Mouse (Mus musculus): ENCODE measurements around the gene Inca1. TPM values are rescaled to one million over a fixed set of nuclear protein-coding genes. Genes with fewer than 3 reads are reported as not detected.

Gene Inca1
- total and polyA plus RNA-seq, 2 experiments from 2014 or later, result 0.94 to 2.3 TPM

DNA sequence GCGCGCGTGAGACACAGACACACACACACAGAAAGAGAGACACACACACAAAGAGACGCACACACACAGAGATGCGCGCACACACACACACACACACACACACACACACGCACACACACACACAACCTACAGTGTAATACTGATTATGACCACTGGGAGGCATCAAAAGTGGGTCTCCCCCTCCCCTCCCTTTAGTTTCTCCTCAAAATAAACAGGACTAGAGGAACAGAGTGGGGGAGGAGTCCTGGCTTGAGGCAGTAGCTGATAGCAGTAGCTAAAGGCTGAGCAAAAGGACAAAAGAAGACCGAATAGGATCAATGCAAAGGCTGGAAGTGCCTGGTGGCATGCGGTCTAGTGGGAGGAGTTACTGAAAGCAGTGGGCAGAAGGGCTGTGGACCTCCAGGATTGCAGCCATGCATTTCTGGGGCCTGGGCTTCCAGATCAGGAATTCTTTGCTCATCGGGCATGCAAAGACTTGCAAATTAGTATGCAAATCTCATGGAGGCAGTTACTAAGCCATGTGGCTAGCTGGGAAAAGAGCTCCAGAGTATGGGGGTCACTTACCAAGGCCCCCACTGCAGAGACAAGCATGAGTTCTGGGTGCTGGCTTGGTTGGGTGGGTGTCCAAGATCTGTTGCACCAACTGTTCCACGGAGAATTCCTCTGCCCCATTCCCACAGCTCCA, 17.9 kb downstream of the Inca1 start:
- Histone ChIP-seq H3K9me3 (ENCODE audit: low read length) (no peaks in the 10 kb centered on the region), H3K9ac (replicated peaks; ENCODE audit: low read length) (no peak overlapping the region), H3K4me3 (ENCODE audit: low read length) (no peak overlapping the region), H3K27me3 (ENCODE audit: insufficient read depth, low read length) (no peaks in the 10 kb centered on the region), H3K4me1 (ENCODE audit: insufficient read depth, low read length) (peaks cover 14% of the 10 kb centered on the region; the same call in 1 of the 2 replicates), H3K4me2 (ENCODE audit: low read depth, low read length) (no peak overlapping the region), H3K36me3 (ENCODE audit: insufficient read depth, low read length) (peaks cover 32% of the 10 kb centered on the region), H3K27ac (peak overlapping the region; percentile 59; the same call in 1 of the 2 replicates)
- 11% methylated on average over 11 of the region's 11 CpGs for WGBS
- peak; percentile 93 for TF ChIP-seq CTCF (IDR thresholded peaks at IDR 0.05; ENCODE audit: low read depth)
- DNase-seq (ENCODE audit: low spot score), result peak; percentile 88
- ATAC-seq, result peak; percentile 89

- H3K27me3 ChIP-seq (ENCODE audit: insufficient read depth, low read length), result no peaks in the 10 kb centered on the region
- WGBS, result 69% methylated on average over 12 of the region's 12 CpGs
- no peaks in the 10 kb centered on the region for H3K9me3 ChIP-seq (ENCODE audit: low read length)
- H3K4me2 ChIP-seq (ENCODE audit: low read depth, low read length), result no peak overlapping the region
- H3K9ac ChIP-seq (replicated peaks; ENCODE audit: low read length), result no peak overlapping the region
- H3K4me3 ChIP-seq (ENCODE audit: low read length), result no peak overlapping the region
- ATAC-seq, result no peak
- DNase-seq (ENCODE audit: low spot score), result no peak
- no peak overlapping the region for H3K27ac ChIP-seq
- no peak for TF ChIP-seq CTCF (IDR thresholded peaks at IDR 0.05; ENCODE audit: low read depth)
- peaks cover 5% of the 10 kb centered on the region; the same call in 1 of the 2 replicates for H3K4me1 ChIP-seq (ENCODE audit: insufficient read depth, low read length)
- H3K36me3 ChIP-seq (ENCODE audit: insufficient read depth, low read length), result peaks cover 32% of the 10 kb centered on the region
Measured at GRCm38 (mm10) chr11:70681170-70681569, 18.8 kb downstream of the Inca1 start.

- 94% methylated on average over 8 of the region's 8 CpGs for WGBS
- Histone ChIP-seq H3K9me3 (ENCODE audit: low read length) (no peaks in the 10 kb centered on the region), H3K4me2 (ENCODE audit: low read depth, low read length) (no peak overlapping the region), H3K27ac (no peak overlapping the region), H3K4me3 (ENCODE audit: low read length) (no peak overlapping the region), H3K9ac (replicated peaks; ENCODE audit: low read length) (no peak overlapping the region), H3K4me1 (ENCODE audit: insufficient read depth, low read length) (peaks cover 4% of the 10 kb centered on the region; the same call in 1 of the 2 replicates), H3K27me3 (ENCODE audit: insufficient read depth, low read length) (no peaks in the 10 kb centered on the region), H3K36me3 (ENCODE audit: insufficient read depth, low read length) (peaks cover 40% of the 10 kb centered on the region)
- DNase-seq (ENCODE audit: low spot score) (no peak), ATAC-seq (no peak)
- no peak for TF ChIP-seq CTCF (IDR thresholded peaks at IDR 0.05; ENCODE audit: low read depth)
Measured at GRCm38 (mm10) chr11:70679894-70680293, 20.1 kb downstream of the Inca1 start.

- TF ChIP-seq CTCF (IDR thresholded peaks at IDR 0.05; ENCODE audit: low read depth), result no peak
- ATAC-seq, result no peak
- no peak overlapping the region for H3K9ac ChIP-seq (replicated peaks; ENCODE audit: low read length)
Measured at GRCm38 (mm10) chr11:70679361-70679760, 20.6 kb downstream of the Inca1 start.

GRCm38 (mm10) chr11:70678576-70678975, 21.4 kb downstream of the Inca1 start:
- Histone ChIP-seq H3K4me1 (ENCODE audit: insufficient read depth, low read length) (peaks cover 4% of the 10 kb centered on the region; the same call in 1 of the 2 replicates), H3K27ac (no peak overlapping the region), H3K4me2 (ENCODE audit: low read depth, low read length) (no peak overlapping the region), H3K36me3 (ENCODE audit: insufficient read depth, low read length) (peaks cover 28% of the 10 kb centered on the region), H3K9ac (replicated peaks; ENCODE audit: low read length) (no peak overlapping the region), H3K4me3 (ENCODE audit: low read length) (no peak overlapping the region), H3K9me3 (ENCODE audit: low read length) (no peaks in the 10 kb centered on the region), H3K27me3 (ENCODE audit: insufficient read depth, low read length) (no peaks in the 10 kb centered on the region)
- DNase-seq (ENCODE audit: low spot score) (no peak), ATAC-seq (no peak)
- 64% methylated on average over 2 of the region's 2 CpGs for WGBS
- TF ChIP-seq CTCF (IDR thresholded peaks at IDR 0.05; ENCODE audit: low read depth), result no peak

More at GRCm38 (mm10) chr11:70679361-70679760, 20.6 kb downstream of the Inca1 start:
- WGBS, result 97% methylated on average over 8 of the region's 8 CpGs
- no peak overlapping the region for H3K4me3 ChIP-seq (ENCODE audit: low read length)
- H3K27ac ChIP-seq, result no peak overlapping the region
- no peak for DNase-seq (ENCODE audit: low spot score)
- peaks cover 36% of the 10 kb centered on the region for H3K36me3 ChIP-seq (ENCODE audit: insufficient read depth, low read length)
- no peaks in the 10 kb centered on the region for H3K27me3 ChIP-seq (ENCODE audit: insufficient read depth, low read length)
- H3K4me1 ChIP-seq (ENCODE audit: insufficient read depth, low read length), result peaks cover 4% of the 10 kb centered on the region; the same call in 1 of the 2 replicates
- no peak overlapping the region for H3K4me2 ChIP-seq (ENCODE audit: low read depth, low read length)
- H3K9me3 ChIP-seq (ENCODE audit: low read length), result no peaks in the 10 kb centered on the region

- WGBS, result 79% methylated on average over 9 of the region's 9 CpGs
- no peaks in the 10 kb centered on the region for H3K27me3 ChIP-seq (ENCODE audit: insufficient read depth, low read length)
- ATAC-seq (no peak), DNase-seq (ENCODE audit: low spot score) (no peak)
- H3K27ac ChIP-seq, result no peak overlapping the region
- TF ChIP-seq CTCF (IDR thresholded peaks at IDR 0.05; ENCODE audit: low read depth), result no peak
- no peak overlapping the region for H3K9ac ChIP-seq (replicated peaks; ENCODE audit: low read length)
- no peak overlapping the region for H3K4me2 ChIP-seq (ENCODE audit: low read depth, low read length)
- no peak overlapping the region for H3K4me3 ChIP-seq (ENCODE audit: low read length)
- H3K36me3 ChIP-seq (ENCODE audit: insufficient read depth, low read length), result peaks cover 27% of the 10 kb centered on the region
- H3K9me3 ChIP-seq (ENCODE audit: low read length), result no peaks in the 10 kb centered on the region
- peaks cover 4% of the 10 kb centered on the region; the same call in 1 of the 2 replicates for H3K4me1 ChIP-seq (ENCODE audit: insufficient read depth, low read length)
Measured at GRCm38 (mm10) chr11:70678092-70678491, 21.9 kb downstream of the Inca1 start.

DNA sequence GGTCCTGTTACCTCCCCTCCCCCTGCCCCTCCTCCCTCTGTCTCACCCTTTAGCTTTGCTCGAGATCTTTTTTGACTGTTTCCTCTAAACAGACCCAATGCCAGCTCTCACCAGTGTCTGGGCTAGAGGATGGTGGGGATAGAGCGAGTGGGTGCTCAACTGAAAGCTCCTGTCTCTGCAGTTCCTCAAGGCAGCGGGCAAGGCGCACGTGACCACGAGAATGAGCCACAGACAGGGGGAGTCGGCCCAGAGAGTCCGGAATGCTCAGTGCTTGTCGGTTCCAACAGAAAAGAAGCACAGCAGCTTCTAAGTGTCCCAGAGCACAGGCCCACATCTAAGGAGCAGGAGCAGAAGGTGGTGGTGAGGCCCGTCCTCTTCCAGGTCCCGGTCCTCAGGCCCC, 25.5 kb downstream of the Inca1 start:
- Histone ChIP-seq H3K9ac (replicated peaks; ENCODE audit: low read length) (no peak overlapping the region), H3K27ac (no peak overlapping the region), H3K27me3 (ENCODE audit: insufficient read depth, low read length) (no peaks in the 10 kb centered on the region), H3K9me3 (ENCODE audit: low read length) (no peaks in the 10 kb centered on the region), H3K4me1 (ENCODE audit: insufficient read depth, low read length) (no peaks in the 10 kb centered on the region), H3K36me3 (ENCODE audit: insufficient read depth, low read length) (peaks cover 16% of the 10 kb centered on the region), H3K4me3 (ENCODE audit: low read length) (no peak overlapping the region), H3K4me2 (ENCODE audit: low read depth, low read length) (no peak overlapping the region)
- DNase-seq (ENCODE audit: low spot score) (no peak), ATAC-seq (no peak)
- no peak for TF ChIP-seq CTCF (IDR thresholded peaks at IDR 0.05; ENCODE audit: low read depth)
- WGBS, result 54% methylated on average over 11 of the region's 11 CpGs
